Comparison of ENCODE assay signal across 8 mouse cellular contexts in the genomic region with DNA sequence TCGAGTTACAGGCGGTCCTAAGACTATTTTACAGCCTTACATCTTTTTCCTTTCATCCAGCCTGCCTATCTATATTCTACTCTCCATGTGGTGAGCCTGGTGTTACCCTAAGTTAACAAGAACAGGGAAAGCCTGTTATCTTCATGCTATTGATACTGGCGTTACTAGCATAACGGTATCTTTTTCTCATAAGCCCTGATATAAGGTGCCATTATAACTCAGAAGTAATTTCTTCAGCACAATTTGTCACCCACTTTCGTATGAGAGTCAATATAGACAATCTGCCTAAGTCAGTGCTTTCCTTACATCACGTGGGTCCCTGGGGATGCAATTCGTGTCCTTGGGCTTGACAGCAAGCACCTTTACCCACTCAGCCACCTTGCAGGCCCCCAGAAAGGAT. TPM values are rescaled to one million over a fixed set of nuclear protein-coding genes. Genes with fewer than 3 reads are reported as not detected.
A peak's percentile ranks its signal among the peaks of the same experiment; 100 is the strongest.
DNase-seq lines count a peak whose midpoint lies in the region; ATAC-seq and TF ChIP-seq lines count a peak whose summit lies in the region.

No protein-coding gene starts in this region.

- H3K4me1 ChIP-seq in heart, embryonic 16.5 days (ENCODE audit: control insufficient read depth, insufficient read depth, low read length), result peaks cover 12% of the 10 kb centered on the region
- no peaks in the 10 kb centered on the region for H3K4me1 ChIP-seq in cortical plate, adult 2 months (ENCODE audit: control insufficient read depth, insufficient read depth, low read length)
- 0 out of 2 replicates have a peak, but pooled peaks cover 7% of the 10 kb centered on the region for H3K4me1 ChIP-seq in hindbrain, postnatal 0 days (ENCODE audit: insufficient read depth, low read length)
- peaks cover 18% of the 10 kb centered on the region; the same call in 1 of the 2 replicates for H3K4me1 ChIP-seq in midbrain, embryonic 13.5 days (replicated peaks)

- peak overlapping the region; percentile 75 for H3K4me3 ChIP-seq in heart, embryonic 16.5 days (ENCODE audit: low read length)
- peak overlapping the region; percentile 52; the same call in 1 of the 2 replicates for H3K4me3 ChIP-seq in cortical plate, adult 2 months (ENCODE audit: insufficient read depth, low read length)
- H3K4me3 ChIP-seq in hindbrain, postnatal 0 days (ENCODE audit: low read length), result no peak overlapping the region
- no peak overlapping the region for H3K4me3 ChIP-seq in midbrain, embryonic 13.5 days (replicated peaks)

- TF ChIP-seq POLR2A in cortical plate, adult 2 months (IDR thresholded peaks at IDR 0.05; ENCODE audit: extremely low read depth, insufficient read depth, low read length), result no peak

- 61% methylated on average over 7 of the region's 7 CpGs for WGBS in heart, embryonic 16.5 days
- 77% methylated on average over 7 of the region's 7 CpGs for WGBS in hindbrain, postnatal 0 days
- WGBS in midbrain, embryonic 13.5 days, result 83% methylated on average over 7 of the region's 7 CpGs

- no peaks in the 10 kb centered on the region for H3K27me3 ChIP-seq in heart, embryonic 16.5 days (ENCODE audit: control insufficient read depth, insufficient read depth, low read length)
- H3K27me3 ChIP-seq in hindbrain, postnatal 0 days (ENCODE audit: insufficient read depth, low read length), result no peaks in the 10 kb centered on the region
- no peaks in the 10 kb centered on the region for H3K27me3 ChIP-seq in midbrain, embryonic 13.5 days

- intact Hi-C loops in heart, postnatal 25 days (cut with DNase I), result loop anchor here (2.0 kb wide), 1 partner anchor 70 kb away; no protein-coding TSS in a partner anchor

- H3K36me3 ChIP-seq in heart, embryonic 16.5 days (ENCODE audit: control insufficient read depth, insufficient read depth), result peaks cover 8% of the 10 kb centered on the region
- H3K36me3 ChIP-seq in hindbrain, postnatal 0 days (ENCODE audit: insufficient read depth, low read length), result no peaks in the 10 kb centered on the region
- no peaks in the 10 kb centered on the region for H3K36me3 ChIP-seq in midbrain, embryonic 13.5 days

- H3K9ac ChIP-seq in heart, embryonic 16.5 days (ENCODE audit: low read length), result peak overlapping the region; percentile 35; the same call in 1 of the 2 replicates
- no peak overlapping the region for H3K9ac ChIP-seq in hindbrain, postnatal 0 days (replicated peaks; ENCODE audit: low read length)
- no peak overlapping the region for H3K9ac ChIP-seq in midbrain, embryonic 13.5 days (replicated peaks)

- ATAC-seq in heart, embryonic 16.5 days (replicated peaks; ENCODE audit: extremely low read depth, insufficient read depth, low FRiP score), result no peak
- no peak for ATAC-seq in hindbrain, postnatal 0 days
- no peak for ATAC-seq in midbrain, embryonic 13.5 days

- peak overlapping the region; percentile 58 for H3K4me2 ChIP-seq in heart, embryonic 16.5 days (ENCODE audit: low read depth, low read length)
- peak overlapping the region; percentile 59 for H3K4me2 ChIP-seq in hindbrain, postnatal 0 days (ENCODE audit: low read depth, low read length)
- peak overlapping the region; percentile 73 for H3K4me2 ChIP-seq in midbrain, embryonic 13.5 days (replicated peaks)

- DNase-seq in heart, postnatal 25 days (ENCODE audit: low spot score), result no peak
- DNase-seq in hindbrain, postnatal 0 days (ENCODE audit: low spot score), result no peak
- no peak for DNase-seq in right cerebral cortex, postnatal 4 days
- no peak for DNase-seq in urinary bladder, postnatal 36 days (ENCODE audit: low spot score in 2 of 2)
- no peak for DNase-seq in Muller cell, postnatal 12 days (ENCODE audit: inconsistent ontology term)

- no peaks in the 10 kb centered on the region for H3K9me3 ChIP-seq in heart, embryonic 16.5 days (replicated peaks; ENCODE audit: control insufficient read depth, low read length)
- H3K9me3 ChIP-seq in hindbrain, postnatal 0 days (ENCODE audit: low read length), result no peaks in the 10 kb centered on the region
- H3K9me3 ChIP-seq in midbrain, embryonic 13.5 days, result no peaks in the 10 kb centered on the region

- TF ChIP-seq CTCF in cortical plate, adult 2 months (IDR thresholded peaks at IDR 0.05; ENCODE audit: extremely low read depth, insufficient read depth, low read length), result no peak
- no peak for TF ChIP-seq CTCF in hindbrain, postnatal 0 days (IDR thresholded peaks at IDR 0.05; ENCODE audit: low read depth)

- H3K27ac ChIP-seq in heart, embryonic 16.5 days (ENCODE audit: low read length), result no peak overlapping the region
- H3K27ac ChIP-seq in cortical plate, adult 2 months (ENCODE audit: insufficient read depth, low read length), result no peak overlapping the region
- H3K27ac ChIP-seq in hindbrain, postnatal 0 days, result no peak overlapping the region
- no peak overlapping the region for H3K27ac ChIP-seq in midbrain, embryonic 13.5 days

RNA-seq across cellular contexts. Expression of a gene that starts 1.3 kb away (rescaled TPM):
- 32.2 and 33.1 TPM in 2 replicates for polyA plus RNA-seq in heart, embryonic 16.5 days (2015; fragmentation: Nextera tagmentation; extraction: Ambion mirVana)
- 10 to 100 TPM; 23.4 to 23.9 TPM for total RNA-seq in heart, postnatal 25 days (2021)
- polyA plus RNA-seq in cortical plate, adult 2 months (2012; rRNA removed), result 26.1 and 26.6 TPM in 2 replicates
- 7.6 and 34.3 TPM in 2 replicates for total RNA-seq in hindbrain, postnatal 0 days (2014; rRNA removed)
- 13.4 and 17.1 TPM in 2 replicates for polyA plus RNA-seq in hindbrain, postnatal 0 days (2015; fragmentation: Nextera tagmentation; extraction: Ambion mirVana)
- 16.0 and 16.1 TPM in 2 replicates for polyA plus RNA-seq in midbrain, embryonic 13.5 days (2015; fragmentation: Nextera tagmentation; extraction: Ambion mirVana)

RNA-seq across cellular contexts. Expression of a gene that starts 50.8 kb away (rescaled TPM):
- polyA plus RNA-seq in heart, embryonic 16.5 days (2015; fragmentation: Nextera tagmentation; extraction: Ambion mirVana), result 0.10 and 0.21 TPM in 2 replicates
- under 1 TPM in 1 of 2 experiments, not detected in 1; 0.05 TPM for total RNA-seq in heart, postnatal 25 days (2021)
- polyA plus RNA-seq in cortical plate, adult 2 months (2012; rRNA removed), result 0.08 and 0.13 TPM in 2 replicates
- total RNA-seq in hindbrain, postnatal 0 days (2014; rRNA removed), result 0.14 and 0.16 TPM in 2 replicates
- 0.06 TPM in 1 of 2 replicates, not detected in the other for polyA plus RNA-seq in hindbrain, postnatal 0 days (2015; fragmentation: Nextera tagmentation; extraction: Ambion mirVana)
- not detected in 2 replicates for polyA plus RNA-seq in midbrain, embryonic 13.5 days (2015; fragmentation: Nextera tagmentation; extraction: Ambion mirVana)

Comparison
In these comparisons a context has a peak if more than half of its experiments do, and no peak if none do; other contexts are left out.
1. H3K4me3 ChIP-seq: peak in heart, embryonic 16.5 days (single experiment) and cortical plate, adult 2 months (single experiment); none in hindbrain, postnatal 0 days (single experiment) and midbrain, embryonic 13.5 days (single experiment).
2. Peak in every context shown above with its lines, with median percentiles within 50 percentile points of each other: H3K4me2 ChIP-seq.